Comparison of ENCODE assay signal across 25 mouse cellular contexts in the genomic region with DNA sequence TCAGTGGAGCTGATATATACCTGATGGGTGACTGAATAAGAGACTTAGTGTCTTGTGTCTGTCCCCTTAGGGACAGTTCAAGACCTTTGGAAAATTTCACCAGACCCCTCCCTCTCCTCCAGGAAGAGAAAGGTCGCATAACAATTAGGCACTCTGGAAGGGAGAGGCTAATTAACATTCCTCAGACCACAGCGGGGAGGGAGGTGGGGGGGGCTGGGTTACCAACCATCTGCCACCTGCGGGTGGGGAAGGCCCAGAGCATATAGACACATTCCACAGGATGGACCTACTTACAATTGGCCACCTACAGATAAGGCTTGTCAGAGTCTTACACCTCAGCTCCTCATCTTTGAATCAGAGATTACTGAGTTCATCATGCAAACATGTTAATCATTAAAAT.
A peak's percentile ranks its signal among the peaks of the same experiment; 100 is the strongest.
DNase-seq lines count a peak whose midpoint lies in the region; ATAC-seq lines count a peak whose summit lies in the region.
"Had no signal": no experiment of that assay in that cellular context is flagged by ENCODE, and none has a peak within 500 bp of the region (broad histone marks: within the 10 kb centered on the region; RNA-seq: fewer than 3 reads in every experiment).

No protein-coding gene starts in this region.

- H3K27ac ChIP-seq in intestine, embryonic 15.5 days = no peak overlapping the region
- no peak overlapping the region for H3K27ac ChIP-seq in intestine, embryonic 16.5 days (ENCODE audit: low read length)
- no peak overlapping the region for H3K27ac ChIP-seq in neural tube, embryonic 11.5 days (ENCODE audit: low read depth, low read length)
- H3K27ac ChIP-seq in neural tube, embryonic 15.5 days (replicated peaks) = no peak overlapping the region
- H3K27ac ChIP-seq: forebrain, embryonic 10.5 days; gastrocnemius, adult 2 months; heart, embryonic 13.5 days; hindbrain, embryonic 14.5 days; kidney, embryonic 15.5 days; limb, embryonic 12.5 days; lung, embryonic 15.5 days; macrophage; midbrain, embryonic 15.5 days had no signal

- no peaks in the 10 kb centered on the region for H3K4me1 ChIP-seq in intestine, embryonic 15.5 days (replicated peaks)
- no peaks in the 10 kb centered on the region for H3K4me1 ChIP-seq in intestine, embryonic 16.5 days (ENCODE audit: control insufficient read depth, insufficient read depth, low read length)
- H3K4me1 ChIP-seq in neural tube, embryonic 11.5 days (ENCODE audit: control insufficient read depth, insufficient read depth, low read length) = no peaks in the 10 kb centered on the region
- no peaks in the 10 kb centered on the region for H3K4me1 ChIP-seq in neural tube, embryonic 15.5 days
- H3K4me1 ChIP-seq: kidney, embryonic 15.5 days; lung, embryonic 15.5 days; midbrain, embryonic 15.5 days had no signal

- H3K4me2 ChIP-seq in intestine, embryonic 15.5 days (replicated peaks) = no peak overlapping the region
- H3K4me2 ChIP-seq in intestine, embryonic 16.5 days (ENCODE audit: low read depth, low read length) = no peak overlapping the region
- H3K4me2 ChIP-seq in neural tube, embryonic 11.5 days (ENCODE audit: low read depth) = no peak overlapping the region
- no peak overlapping the region for H3K4me2 ChIP-seq in neural tube, embryonic 15.5 days
- H3K4me2 ChIP-seq: heart, embryonic 13.5 days; hindbrain, embryonic 14.5 days; kidney, embryonic 15.5 days; limb, embryonic 12.5 days; lung, embryonic 15.5 days; midbrain, embryonic 15.5 days had no signal

- peak; percentile 45; the same call in 1 of the 2 replicates for ATAC-seq in intestine, embryonic 15.5 days
- ATAC-seq in intestine, embryonic 16.5 days = no peak
- peak; percentile 39; the same call in 1 of the 2 replicates for ATAC-seq in neural tube, embryonic 11.5 days (ENCODE audit: insufficient read depth, low FRiP score, low TSS enrichment)
- ATAC-seq in neural tube, embryonic 15.5 days (ENCODE audit: low FRiP score) = no peak
- ATAC-seq: intestine, postnatal 0 days; midbrain, embryonic 15.5 days; Patski had no signal

- no peaks in the 10 kb centered on the region for H3K36me3 ChIP-seq in intestine, embryonic 15.5 days
- H3K36me3 ChIP-seq in intestine, embryonic 16.5 days (ENCODE audit: control insufficient read depth, insufficient read depth, low read length) = no peaks in the 10 kb centered on the region
- no peaks in the 10 kb centered on the region for H3K36me3 ChIP-seq in neural tube, embryonic 11.5 days (ENCODE audit: control insufficient read depth, insufficient read depth, low read length)
- no peaks in the 10 kb centered on the region for H3K36me3 ChIP-seq in neural tube, embryonic 15.5 days
- H3K36me3 ChIP-seq: forebrain, embryonic 10.5 days; heart, embryonic 13.5 days; kidney, embryonic 15.5 days; limb, embryonic 12.5 days; lung, embryonic 15.5 days; midbrain, embryonic 15.5 days had no signal

- no peak for DNase-seq in neural tube, embryonic 11.5 days (ENCODE audit: low spot score)
- peak; percentile 95 for DNase-seq in ZHBTc4 (ENCODE audit: low read depth, low spot score)
- no peak for DNase-seq in heart, adult 11 months
- DNase-seq in gastrocnemius, postnatal 10 days = no peak
- DNase-seq: adrenal gland, postnatal 14 days; cerebellum, adult 11 months; cerebellum, postnatal 14 days; embryo, embryonic 11 days; gastrocnemius, adult 2 months; kidney, postnatal 4 days; right cerebral cortex, adult 18-20 months; thymus, postnatal 36 days had no signal

- no peaks in the 10 kb centered on the region for H3K27me3 ChIP-seq in intestine, embryonic 15.5 days (replicated peaks)
- H3K27me3 ChIP-seq in intestine, embryonic 16.5 days (replicated peaks; ENCODE audit: control insufficient read depth, insufficient read depth, low read length) = no peaks in the 10 kb centered on the region
- no peaks in the 10 kb centered on the region for H3K27me3 ChIP-seq in neural tube, embryonic 11.5 days (ENCODE audit: control insufficient read depth, insufficient read depth, low read length)
- H3K27me3 ChIP-seq in neural tube, embryonic 15.5 days (replicated peaks) = no peaks in the 10 kb centered on the region
- H3K27me3 ChIP-seq: heart, embryonic 13.5 days; kidney, embryonic 15.5 days; limb, embryonic 12.5 days; lung, embryonic 15.5 days; midbrain, embryonic 15.5 days; Patski had no signal

- no peak overlapping the region for H3K4me3 ChIP-seq in intestine, embryonic 15.5 days (replicated peaks)
- H3K4me3 ChIP-seq in intestine, embryonic 16.5 days (ENCODE audit: low read length) = no peak overlapping the region
- H3K4me3 ChIP-seq in neural tube, embryonic 11.5 days (ENCODE audit: low read depth, low read length) = no peak overlapping the region
- no peak overlapping the region for H3K4me3 ChIP-seq in neural tube, embryonic 15.5 days (replicated peaks)
- H3K4me3 ChIP-seq: forebrain, embryonic 10.5 days; gastrocnemius, adult 2 months; heart, embryonic 13.5 days; kidney, embryonic 15.5 days; limb, embryonic 12.5 days; lung, embryonic 15.5 days; midbrain, embryonic 15.5 days had no signal

- no peaks in the 10 kb centered on the region for H3K9me3 ChIP-seq in intestine, embryonic 15.5 days
- H3K9me3 ChIP-seq in intestine, embryonic 16.5 days (ENCODE audit: control insufficient read depth, low read length) = no peaks in the 10 kb centered on the region
- no peaks in the 10 kb centered on the region for H3K9me3 ChIP-seq in neural tube, embryonic 11.5 days (ENCODE audit: control insufficient read depth, low read length)
- H3K9me3 ChIP-seq in neural tube, embryonic 15.5 days (replicated peaks) = no peaks in the 10 kb centered on the region
- H3K9me3 ChIP-seq: forebrain, embryonic 10.5 days; heart, embryonic 13.5 days; kidney, embryonic 15.5 days; limb, embryonic 12.5 days; lung, embryonic 15.5 days; midbrain, embryonic 15.5 days had no signal

- 16% methylated on average over 3 of the region's 3 CpGs for WGBS in intestine, embryonic 15.5 days
- 10% methylated on average over 3 of the region's 3 CpGs for WGBS in intestine, embryonic 16.5 days
- 0% methylated on average over 3 of the region's 3 CpGs for WGBS in neural tube, embryonic 11.5 days
- 11% methylated on average over 3 of the region's 3 CpGs for WGBS in neural tube, embryonic 15.5 days

- no peak overlapping the region for H3K9ac ChIP-seq in intestine, embryonic 15.5 days
- H3K9ac ChIP-seq in intestine, embryonic 16.5 days (ENCODE audit: low read depth, low read length) = no peak overlapping the region
- H3K9ac ChIP-seq in neural tube, embryonic 11.5 days (ENCODE audit: low read length) = no peak overlapping the region
- no peak overlapping the region for H3K9ac ChIP-seq in neural tube, embryonic 15.5 days (replicated peaks)
- H3K9ac ChIP-seq: heart, embryonic 13.5 days; hindbrain, embryonic 14.5 days; kidney, embryonic 15.5 days; limb, embryonic 12.5 days; lung, embryonic 15.5 days; midbrain, embryonic 15.5 days had no signal

Comparison
In these comparisons a context has a peak if more than half of its experiments do, and no peak if none do; other contexts are left out.
1. ATAC-seq: peak in intestine, embryonic 15.5 days (single experiment) and neural tube, embryonic 11.5 days (single experiment); none in intestine, embryonic 16.5 days (single experiment) and neural tube, embryonic 15.5 days (single experiment).